Mouse (Mus musculus): ENCODE measurements at regions not wholly inside any gene's neighbourhood (a gene's known extent, or its start where the extent isn't known, plus 50 kb on each side); places are given as distances from the start of the nearest gene placed in this dataset.

- H3K27ac ChIP-seq (ENCODE audit: control insufficient read depth, low read depth, low read length), result no peak overlapping the region
- no peak overlapping the region for H3K9ac ChIP-seq (ENCODE audit: control insufficient read depth, low read depth, low read length, poor library complexity, severe bottlenecking)
- no peaks in the 10 kb centered on the region for H3K27me3 ChIP-seq (ENCODE audit: control insufficient read depth in 1 of 2, insufficient read depth in 2 of 2, low read length in 2 of 2)
- H3K4me1 ChIP-seq (ENCODE audit: control insufficient read depth in 1 of 2, insufficient read depth in 2 of 2, low read length in 2 of 2), result no peaks in the 10 kb centered on the region
- H3K9me3 ChIP-seq (replicated peaks; ENCODE audit: insufficient read depth, low read length), result no peaks in the 10 kb centered on the region
- no peaks in the 10 kb centered on the region for H3K36me3 ChIP-seq (ENCODE audit: control insufficient read depth in 1 of 2, insufficient read depth in 2 of 2, low read length in 2 of 2)
- no peak for DNase-seq (ENCODE audit: low read depth, low spot score)
- H3K79me2 ChIP-seq (ENCODE audit: control insufficient read depth, insufficient read depth, low read length, poor library complexity), result no peaks in the 10 kb centered on the region
- no peak overlapping the region for H3K4me3 ChIP-seq (ENCODE audit: control insufficient read depth in 1 of 2, insufficient read depth in 1 of 2, low read depth in 2 of 2, low read length in 2 of 2)
- no peak for TF ChIP-seq UBTF (IDR thresholded peaks at IDR 0.05; ENCODE audit: borderline replicate concordance, insufficient read depth, low read depth, low read length)
- no peak for TF ChIP-seq USF1 (IDR thresholded peaks at IDR 0.05; ENCODE audit: low read depth, low read length)
- no peak for TF ChIP-seq MXI1 (IDR thresholded peaks at IDR 0.05; ENCODE audit: low read depth, low read length)
- TF ChIP-seq MAZ (IDR thresholded peaks at IDR 0.05; ENCODE audit: low read depth, low read length), result no peak
Observed at GRCm38 (mm10) chr3:74920512-74921178, 244.2 kb downstream of the Zbbx start.

GRCm38 (mm10) chr3:74904177-74904576 is 260.7 kb downstream of the Zbbx start:
- Histone ChIP-seq H3K4me3 (ENCODE audit: control insufficient read depth in 1 of 2, insufficient read depth in 1 of 2, low read depth in 2 of 2, low read length in 2 of 2) (no peak overlapping the region), H3K9me3 (replicated peaks; ENCODE audit: insufficient read depth, low read length) (no peaks in the 10 kb centered on the region), H3K4me1 (ENCODE audit: control insufficient read depth in 1 of 2, insufficient read depth in 2 of 2, low read length in 2 of 2) (no peaks in the 10 kb centered on the region), H3K9ac (ENCODE audit: control insufficient read depth, low read depth, low read length, poor library complexity, severe bottlenecking) (no peak overlapping the region), H3K27ac (ENCODE audit: control insufficient read depth, low read depth, low read length) (no peak overlapping the region), H3K79me2 (ENCODE audit: control insufficient read depth, insufficient read depth, low read length, poor library complexity) (no peaks in the 10 kb centered on the region), H3K27me3 (ENCODE audit: control insufficient read depth in 1 of 2, insufficient read depth in 2 of 2, low read length in 2 of 2) (no peaks in the 10 kb centered on the region), H3K36me3 (ENCODE audit: control insufficient read depth in 1 of 2, insufficient read depth in 2 of 2, low read length in 2 of 2) (no peaks in the 10 kb centered on the region)
- peak; percentile 2 for DNase-seq (ENCODE audit: low read depth, low spot score)
- TF ChIP-seq ZKSCAN1 (IDR thresholded peaks at IDR 0.05; ENCODE audit: low read depth, low read length), result no peak
- no peak for TF ChIP-seq SMC3 (IDR thresholded peaks at IDR 0.05; ENCODE audit: low read depth, low read length)
- no peak for TF ChIP-seq ZMIZ1 (IDR thresholded peaks at IDR 0.05; ENCODE audit: low read depth, low read length)
- no peak for TF ChIP-seq SIN3A (IDR thresholded peaks at IDR 0.05; ENCODE audit: low read length)
- no peak for TF ChIP-seq USF1 (IDR thresholded peaks at IDR 0.05; ENCODE audit: low read depth, low read length)
- no peak for TF ChIP-seq CHD2 (IDR thresholded peaks at IDR 0.05; ENCODE audit: low read length)
- no peak for TF ChIP-seq POLR2AphosphoS2 (IDR thresholded peaks at IDR 0.05; ENCODE audit: low read length)
- TF ChIP-seq POLR2AphosphoS5 (IDR thresholded peaks at IDR 0.05; ENCODE audit: borderline replicate concordance, low read depth, low read length), result no peak
- no peak for TF ChIP-seq MAX (IDR thresholded peaks at IDR 0.05; ENCODE audit: low read length)
- TF ChIP-seq NRF1 (IDR thresholded peaks at IDR 0.05; ENCODE audit: insufficient read depth, low read depth, low read length, poor library complexity, severe bottlenecking), result no peak
- no peak for TF ChIP-seq ETS1 (IDR thresholded peaks at IDR 0.05; ENCODE audit: low read depth, low read length)
- TF ChIP-seq NELFE (IDR thresholded peaks at IDR 0.05; ENCODE audit: low read depth, low read length), result no peak
- TF ChIP-seq EP300 (IDR thresholded peaks at IDR 0.05; ENCODE audit: low read depth in 1 of 2, low read length in 2 of 2), result no peak
- no peak for TF ChIP-seq GATA1 (IDR thresholded peaks at IDR 0.05; ENCODE audit: low read depth, low read length)
